Mouse (Mus musculus): ENCODE measurements around the gene Thada. TPM values are rescaled to one million over a fixed set of nuclear protein-coding genes. Genes with fewer than 3 reads are reported as not detected.

The Thada gene
- polyA plus RNA-seq, 1 experiment from 2014 or later, result 13.8 TPM

DNA sequence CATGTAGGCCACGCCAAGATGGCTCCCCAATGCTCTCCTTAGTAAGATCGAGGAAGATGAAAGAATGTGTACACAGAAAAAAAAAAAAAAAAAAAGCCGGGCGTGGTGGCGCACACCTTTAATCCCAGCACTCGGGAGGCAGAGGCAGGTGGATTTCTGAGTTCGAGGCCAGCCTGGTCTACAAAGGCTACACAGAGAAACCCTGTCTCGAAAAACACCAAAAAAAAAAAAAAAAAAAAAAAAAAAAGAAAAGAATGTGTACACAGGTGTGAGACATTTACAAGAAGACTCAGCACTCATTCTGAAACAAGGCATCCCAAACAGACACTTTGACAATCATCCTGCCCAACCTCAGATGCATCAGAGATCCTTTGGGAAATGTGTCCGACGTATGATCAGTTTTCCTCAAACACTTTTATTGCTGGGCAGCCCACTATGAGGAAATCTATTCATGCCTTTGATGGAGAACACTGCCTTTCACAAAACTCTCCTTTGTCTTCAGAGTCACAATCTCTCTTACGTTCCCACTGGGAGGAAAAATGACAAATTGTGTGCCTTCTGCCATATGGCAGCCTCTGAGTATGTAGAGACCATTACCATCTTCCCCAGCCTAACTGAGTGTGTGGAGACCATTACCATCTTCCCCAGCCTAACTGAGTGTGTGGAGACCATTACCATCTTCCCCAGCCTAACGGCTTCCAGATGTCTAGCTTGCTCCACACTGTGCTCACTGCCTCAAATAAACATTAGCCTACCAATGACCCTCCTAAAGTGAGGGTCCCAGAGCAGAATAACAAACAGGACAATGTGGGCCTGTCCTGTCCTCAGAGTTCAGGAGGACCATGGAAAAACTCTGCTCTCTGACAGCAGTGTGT lies 138.7 kb downstream of the Thada start:
- no peak overlapping the region for H3K27ac ChIP-seq (ENCODE audit: low read depth, low read length)
- DNase-seq (ENCODE audit: low spot score) (no peak), ATAC-seq (replicated peaks; ENCODE audit: low FRiP score) (no peak)
- H3K4me1 ChIP-seq (replicated peaks; ENCODE audit: control insufficient read depth, insufficient read depth, low read length), result no peaks in the 10 kb centered on the region
- no peak overlapping the region for H3K4me3 ChIP-seq (ENCODE audit: low read depth, low read length)
- H3K36me3 ChIP-seq (ENCODE audit: control insufficient read depth, insufficient read depth, low read length), result no peaks in the 10 kb centered on the region
- H3K9ac ChIP-seq (ENCODE audit: low read length), result no peak overlapping the region
- H3K9me3 ChIP-seq (ENCODE audit: control insufficient read depth, low read length), result no peaks in the 10 kb centered on the region
- no peaks in the 10 kb centered on the region for H3K27me3 ChIP-seq (ENCODE audit: control insufficient read depth, insufficient read depth, low read length)
- 85% methylated on average over 11 of the region's 12 CpGs for WGBS
- no peak overlapping the region for H3K4me2 ChIP-seq (ENCODE audit: low read depth, low read length, severe bottlenecking)

DNA sequence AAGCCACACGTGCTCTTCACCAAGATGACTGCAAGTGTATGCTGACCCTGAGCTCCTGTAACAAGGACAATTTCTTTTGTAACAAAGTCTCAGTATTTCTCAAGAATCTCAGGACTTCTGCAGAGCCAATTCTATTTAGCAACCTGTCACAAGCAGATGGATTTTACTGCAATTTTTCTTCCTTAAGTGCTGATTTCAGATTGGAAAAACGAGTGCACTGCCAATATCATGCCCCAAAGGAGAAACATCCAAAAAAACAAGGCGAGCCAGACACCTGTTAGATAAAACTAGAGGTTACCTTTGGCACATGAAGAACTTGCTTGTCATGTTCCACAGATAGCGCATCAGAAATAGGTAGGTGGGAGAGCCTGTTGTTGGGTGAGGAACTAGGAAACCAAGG lies 143.8 kb downstream of the Thada start:
- H3K4me2 ChIP-seq (ENCODE audit: low read depth, low read length, severe bottlenecking), result no peak overlapping the region
- no peaks in the 10 kb centered on the region for H3K4me1 ChIP-seq (replicated peaks; ENCODE audit: control insufficient read depth, insufficient read depth, low read length)
- no peak overlapping the region for H3K9ac ChIP-seq (ENCODE audit: low read length)
- no peaks in the 10 kb centered on the region for H3K36me3 ChIP-seq (ENCODE audit: control insufficient read depth, insufficient read depth, low read length)
- no peaks in the 10 kb centered on the region for H3K9me3 ChIP-seq (ENCODE audit: control insufficient read depth, low read length)
- no peaks in the 10 kb centered on the region for H3K27me3 ChIP-seq (ENCODE audit: control insufficient read depth, insufficient read depth, low read length)
- no peak for ATAC-seq (replicated peaks; ENCODE audit: low FRiP score)
- H3K27ac ChIP-seq (ENCODE audit: low read depth, low read length), result no peak overlapping the region
- DNase-seq (ENCODE audit: low spot score), result no peak
- H3K4me3 ChIP-seq (ENCODE audit: low read depth, low read length), result no peak overlapping the region
- 89% methylated on average over 4 of the region's 4 CpGs for WGBS

DNA sequence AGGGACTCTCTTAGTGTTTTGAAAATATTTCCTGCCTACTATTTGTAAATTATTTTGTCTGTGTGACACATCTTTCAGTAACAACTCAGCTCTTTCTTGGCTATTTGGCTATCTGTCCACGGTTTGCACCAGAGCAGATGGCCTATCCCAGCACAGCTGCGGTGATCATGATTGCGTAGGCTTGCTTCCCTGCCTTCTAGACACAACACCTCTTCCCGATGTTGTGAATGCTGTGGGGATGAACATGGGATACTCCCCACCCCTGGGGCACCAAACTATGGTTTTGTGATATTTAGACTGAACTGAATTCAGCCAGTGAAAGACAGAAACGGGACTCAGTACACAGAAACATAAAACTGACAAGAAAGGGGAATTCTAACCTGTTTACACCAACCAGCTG lies 144.7 kb downstream of the Thada start:
- H3K27ac ChIP-seq (ENCODE audit: low read depth, low read length), result no peak overlapping the region
- H3K27me3 ChIP-seq (ENCODE audit: control insufficient read depth, insufficient read depth, low read length), result no peaks in the 10 kb centered on the region
- DNase-seq (ENCODE audit: low spot score) (no peak), ATAC-seq (replicated peaks; ENCODE audit: low FRiP score) (no peak)
- no peaks in the 10 kb centered on the region for H3K9me3 ChIP-seq (ENCODE audit: control insufficient read depth, low read length)
- 95% methylated on average over 5 of the region's 5 CpGs for WGBS
- no peak overlapping the region for H3K9ac ChIP-seq (ENCODE audit: low read length)
- no peaks in the 10 kb centered on the region for H3K4me1 ChIP-seq (replicated peaks; ENCODE audit: control insufficient read depth, insufficient read depth, low read length)
- H3K4me3 ChIP-seq (ENCODE audit: low read depth, low read length), result no peak overlapping the region
- H3K36me3 ChIP-seq (ENCODE audit: control insufficient read depth, insufficient read depth, low read length), result no peaks in the 10 kb centered on the region
- no peak overlapping the region for H3K4me2 ChIP-seq (ENCODE audit: low read depth, low read length, severe bottlenecking)

DNA sequence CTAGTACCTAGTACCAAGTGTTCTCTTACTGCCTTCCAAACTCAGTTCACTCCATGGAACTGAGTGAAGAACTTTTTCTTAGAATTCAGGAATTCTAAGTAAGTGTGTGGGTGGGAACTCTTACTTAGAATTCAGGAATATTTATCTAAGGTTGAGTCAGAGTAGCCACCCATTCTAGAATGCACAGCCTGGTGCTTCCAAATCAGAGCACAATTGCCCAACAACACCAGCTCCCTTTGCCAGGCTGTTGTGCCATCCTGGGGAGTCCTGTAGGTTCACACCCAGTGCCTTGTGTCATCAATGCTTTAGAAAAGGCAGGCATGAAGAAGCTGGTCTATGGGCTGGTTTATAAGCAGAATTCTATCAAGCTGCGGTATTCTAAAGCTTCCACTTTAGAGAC lies 145.4 kb downstream of the Thada start:
- ATAC-seq (replicated peaks; ENCODE audit: low FRiP score) (no peak), DNase-seq (ENCODE audit: low spot score) (no peak)
- H3K4me1 ChIP-seq (replicated peaks; ENCODE audit: control insufficient read depth, insufficient read depth, low read length), result no peaks in the 10 kb centered on the region
- H3K36me3 ChIP-seq (ENCODE audit: control insufficient read depth, insufficient read depth, low read length), result no peaks in the 10 kb centered on the region
- no peaks in the 10 kb centered on the region for H3K9me3 ChIP-seq (ENCODE audit: control insufficient read depth, low read length)
- H3K9ac ChIP-seq (ENCODE audit: low read length), result no peak overlapping the region
- H3K27ac ChIP-seq (ENCODE audit: low read depth, low read length), result no peak overlapping the region
- no peak overlapping the region for H3K4me3 ChIP-seq (ENCODE audit: low read depth, low read length)
- 88% methylated on average over 1 of the region's 1 CpGs for WGBS
- no peaks in the 10 kb centered on the region for H3K27me3 ChIP-seq (ENCODE audit: control insufficient read depth, insufficient read depth, low read length)
- H3K4me2 ChIP-seq (ENCODE audit: low read depth, low read length, severe bottlenecking), result no peak overlapping the region

DNA sequence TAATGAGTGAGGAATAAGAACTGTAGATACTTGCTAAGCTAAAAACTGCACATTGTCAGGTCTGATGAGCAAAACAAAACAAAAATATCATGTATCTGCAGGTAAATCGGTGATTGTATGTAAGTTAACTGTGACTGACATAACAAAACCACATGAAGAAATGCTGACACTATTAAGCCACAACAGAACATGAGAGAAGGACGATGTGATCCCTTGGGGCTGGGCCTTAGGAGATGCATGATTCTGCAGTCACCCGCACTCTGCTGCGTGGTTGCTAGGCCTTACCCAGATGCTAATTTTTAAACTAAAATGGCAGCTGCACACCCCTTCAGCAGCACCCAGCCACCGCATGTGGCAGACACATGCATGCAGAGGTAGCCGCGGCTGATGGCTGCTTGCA lies 151.7 kb downstream of the Thada start:
- no peak for DNase-seq (ENCODE audit: low spot score)
- H3K36me3 ChIP-seq (ENCODE audit: control insufficient read depth, insufficient read depth, low read length), result no peaks in the 10 kb centered on the region; the same call in 1 of the 2 replicates
- H3K9ac ChIP-seq (ENCODE audit: low read length), result no peak overlapping the region
- no peaks in the 10 kb centered on the region for H3K4me1 ChIP-seq (replicated peaks; ENCODE audit: control insufficient read depth, insufficient read depth, low read length)
- no peak overlapping the region for H3K4me2 ChIP-seq (ENCODE audit: low read depth, low read length, severe bottlenecking)
- WGBS, result 96% methylated on average over 7 of the region's 7 CpGs
- H3K4me3 ChIP-seq (ENCODE audit: low read depth, low read length), result no peak overlapping the region
- H3K27me3 ChIP-seq (ENCODE audit: control insufficient read depth, insufficient read depth, low read length), result no peaks in the 10 kb centered on the region
- H3K9me3 ChIP-seq (ENCODE audit: control insufficient read depth, low read length), result no peaks in the 10 kb centered on the region
- no peak overlapping the region for H3K27ac ChIP-seq (ENCODE audit: low read depth, low read length)
- ATAC-seq (replicated peaks; ENCODE audit: low FRiP score), result no peak

DNA sequence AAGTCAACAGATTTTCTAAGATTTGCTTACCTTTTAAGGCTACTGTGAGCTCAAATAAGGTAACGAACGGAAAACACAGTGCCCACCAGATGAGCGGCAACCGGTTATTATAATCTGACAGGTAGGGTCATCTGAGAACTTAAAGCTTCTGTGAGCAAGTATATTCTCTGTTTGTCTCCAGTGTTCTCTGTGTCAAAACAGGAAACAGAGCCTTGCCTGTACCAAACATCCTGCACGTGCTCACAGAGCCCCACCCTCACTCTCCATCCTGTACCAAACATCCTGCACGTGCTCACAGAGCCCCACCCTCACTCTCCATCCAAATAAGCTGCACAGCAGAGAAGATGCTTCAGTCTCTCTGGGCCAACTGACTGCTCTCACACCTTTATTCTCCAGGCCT lies 152.5 kb downstream of the Thada start:
- Histone ChIP-seq H3K36me3 (ENCODE audit: control insufficient read depth, insufficient read depth, low read length) (no peaks in the 10 kb centered on the region; the same call in 1 of the 2 replicates), H3K9me3 (ENCODE audit: control insufficient read depth, low read length) (no peaks in the 10 kb centered on the region), H3K4me3 (ENCODE audit: low read depth, low read length) (no peak overlapping the region), H3K4me1 (replicated peaks; ENCODE audit: control insufficient read depth, insufficient read depth, low read length) (no peaks in the 10 kb centered on the region), H3K27me3 (ENCODE audit: control insufficient read depth, insufficient read depth, low read length) (no peaks in the 10 kb centered on the region), H3K9ac (ENCODE audit: low read length) (no peak overlapping the region), H3K27ac (ENCODE audit: low read depth, low read length) (no peak overlapping the region), H3K4me2 (ENCODE audit: low read depth, low read length, severe bottlenecking) (no peak overlapping the region)
- 92% methylated on average over 6 of the region's 6 CpGs for WGBS
- DNase-seq (ENCODE audit: low spot score) (no peak), ATAC-seq (replicated peaks; ENCODE audit: low FRiP score) (no peak)

DNA sequence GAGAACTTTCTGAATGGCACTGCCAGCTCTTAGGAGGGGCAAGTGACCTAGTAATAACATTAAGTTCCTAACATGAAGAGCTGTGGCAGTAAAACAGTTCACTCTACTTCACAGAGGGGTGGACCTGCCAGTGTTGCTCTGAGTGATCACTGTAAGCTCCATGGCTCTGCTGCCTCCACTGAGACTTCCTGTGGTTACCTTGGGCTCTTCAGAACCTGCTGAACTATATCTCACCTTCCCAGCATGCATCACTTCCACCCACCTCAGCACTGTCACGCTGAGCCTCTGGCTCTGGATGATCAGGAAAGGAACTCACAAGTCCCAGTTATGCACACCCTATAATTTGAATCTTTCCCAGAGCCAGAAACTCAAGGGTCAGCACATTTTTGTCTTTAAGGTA lies 159.9 kb downstream of the Thada start:
- no peaks in the 10 kb centered on the region for H3K4me1 ChIP-seq (replicated peaks; ENCODE audit: control insufficient read depth, insufficient read depth, low read length)
- ATAC-seq (replicated peaks; ENCODE audit: low FRiP score) (no peak), DNase-seq (ENCODE audit: low spot score) (no peak)
- H3K4me3 ChIP-seq (ENCODE audit: low read depth, low read length), result no peak overlapping the region
- no peak overlapping the region for H3K27ac ChIP-seq (ENCODE audit: low read depth, low read length)
- no peaks in the 10 kb centered on the region for H3K9me3 ChIP-seq (ENCODE audit: control insufficient read depth, low read length)
- H3K36me3 ChIP-seq (ENCODE audit: control insufficient read depth, insufficient read depth, low read length), result no peaks in the 10 kb centered on the region; the same call in 1 of the 2 replicates
- WGBS, result 89% methylated on average over 1 of the region's 1 CpGs
- H3K9ac ChIP-seq (ENCODE audit: low read length), result no peak overlapping the region
- H3K27me3 ChIP-seq (ENCODE audit: control insufficient read depth, insufficient read depth, low read length), result no peaks in the 10 kb centered on the region
- H3K4me2 ChIP-seq (ENCODE audit: low read depth, low read length, severe bottlenecking), result no peak overlapping the region

DNA sequence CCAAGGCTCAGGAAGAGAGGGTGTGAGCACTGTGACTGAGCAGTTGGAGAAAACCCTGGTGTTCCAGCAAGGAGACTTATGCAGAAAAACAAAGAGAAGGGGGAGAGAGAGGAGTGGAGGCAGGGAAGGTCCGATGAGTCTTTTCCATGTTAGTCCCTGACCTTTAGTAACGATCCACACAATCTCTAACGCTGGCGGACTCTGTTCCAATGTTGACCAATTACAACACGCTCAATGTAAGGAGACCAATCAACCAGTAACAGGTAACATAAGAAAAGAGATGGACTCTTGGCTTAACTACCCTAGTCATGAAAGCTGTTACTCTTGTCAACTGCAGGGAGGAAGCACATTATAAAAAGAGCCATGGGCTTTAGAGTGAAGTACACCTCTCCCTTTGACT lies 160.9 kb downstream of the Thada start:
- H3K4me1 ChIP-seq (replicated peaks; ENCODE audit: control insufficient read depth, insufficient read depth, low read length), result no peaks in the 10 kb centered on the region
- no peak overlapping the region for H3K4me3 ChIP-seq (ENCODE audit: low read depth, low read length)
- H3K9me3 ChIP-seq (ENCODE audit: control insufficient read depth, low read length), result no peaks in the 10 kb centered on the region
- H3K27ac ChIP-seq (ENCODE audit: low read depth, low read length), result no peak overlapping the region
- no peaks in the 10 kb centered on the region; the same call in 1 of the 2 replicates for H3K36me3 ChIP-seq (ENCODE audit: control insufficient read depth, insufficient read depth, low read length)
- H3K27me3 ChIP-seq (ENCODE audit: control insufficient read depth, insufficient read depth, low read length), result no peaks in the 10 kb centered on the region
- H3K4me2 ChIP-seq (ENCODE audit: low read depth, low read length, severe bottlenecking), result no peak overlapping the region
- no peak for DNase-seq (ENCODE audit: low spot score)
- 94% methylated on average over 5 of the region's 5 CpGs for WGBS
- ATAC-seq (replicated peaks; ENCODE audit: low FRiP score), result no peak
- no peak overlapping the region for H3K9ac ChIP-seq (ENCODE audit: low read length)

DNA sequence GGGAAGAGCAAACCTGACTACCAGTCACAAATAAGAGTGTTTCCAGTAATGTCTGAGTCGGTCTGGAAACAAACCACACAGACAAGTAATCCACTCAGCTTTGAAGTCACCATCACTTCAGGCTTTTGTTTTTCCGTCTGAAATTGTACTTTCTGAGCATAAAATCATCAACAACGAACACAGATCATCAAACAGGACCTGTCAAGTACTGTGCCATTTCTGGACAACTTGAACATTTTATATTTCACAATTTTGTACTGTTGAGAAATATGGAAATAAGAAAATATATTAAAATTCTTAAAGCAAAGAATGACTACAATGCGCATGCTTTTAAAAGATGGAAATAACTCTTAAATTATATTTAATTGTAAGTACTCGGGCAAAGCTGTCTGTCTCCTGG lies 161.9 kb downstream of the Thada start:
- 90% methylated on average over 5 of the region's 5 CpGs for WGBS
- H3K27ac ChIP-seq (ENCODE audit: low read depth, low read length), result no peak overlapping the region
- H3K36me3 ChIP-seq (ENCODE audit: control insufficient read depth, insufficient read depth, low read length), result no peaks in the 10 kb centered on the region
- H3K4me2 ChIP-seq (ENCODE audit: low read depth, low read length, severe bottlenecking), result no peak overlapping the region
- H3K4me1 ChIP-seq (replicated peaks; ENCODE audit: control insufficient read depth, insufficient read depth, low read length), result no peaks in the 10 kb centered on the region
- H3K27me3 ChIP-seq (ENCODE audit: control insufficient read depth, insufficient read depth, low read length), result no peaks in the 10 kb centered on the region
- no peaks in the 10 kb centered on the region for H3K9me3 ChIP-seq (ENCODE audit: control insufficient read depth, low read length)
- DNase-seq (ENCODE audit: low spot score) (no peak), ATAC-seq (replicated peaks; ENCODE audit: low FRiP score) (no peak)
- no peak overlapping the region for H3K9ac ChIP-seq (ENCODE audit: low read length)
- no peak overlapping the region for H3K4me3 ChIP-seq (ENCODE audit: low read depth, low read length)
